Mouse (Mus musculus): ENCODE measurements around the gene Vmn2r31.
"Not testable (repeated sequence)": the region's sequence is repeated elsewhere in the genome, so short reads cannot be mapped to it uniquely, and the experiment has no call there.

The Vmn2r31 gene

DNA sequence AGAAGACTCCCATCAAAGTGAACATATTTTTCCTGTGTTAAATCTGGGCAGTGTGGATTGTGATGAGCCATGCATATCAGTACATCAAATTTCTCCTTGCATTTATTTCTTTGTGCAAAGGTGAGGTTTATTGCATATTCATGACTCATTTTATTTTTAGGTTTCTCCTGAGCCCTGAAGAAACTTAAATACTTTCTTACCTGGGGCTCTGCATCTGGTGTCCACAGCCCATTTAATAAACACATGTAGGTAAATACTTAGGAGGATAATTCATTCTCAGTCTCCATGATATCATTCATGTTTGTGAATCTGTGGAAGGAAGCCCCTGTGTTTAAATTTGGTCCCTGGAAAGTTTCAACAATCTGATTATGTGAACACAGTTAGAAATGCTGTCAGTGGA lies at the start of gene Vmn2r31:
Vmn2r31 (minus strand) TSS at position 101 of the 400 bp plus-strand sequence.
- DNase-seq: not testable (repeated sequence)

DNA sequence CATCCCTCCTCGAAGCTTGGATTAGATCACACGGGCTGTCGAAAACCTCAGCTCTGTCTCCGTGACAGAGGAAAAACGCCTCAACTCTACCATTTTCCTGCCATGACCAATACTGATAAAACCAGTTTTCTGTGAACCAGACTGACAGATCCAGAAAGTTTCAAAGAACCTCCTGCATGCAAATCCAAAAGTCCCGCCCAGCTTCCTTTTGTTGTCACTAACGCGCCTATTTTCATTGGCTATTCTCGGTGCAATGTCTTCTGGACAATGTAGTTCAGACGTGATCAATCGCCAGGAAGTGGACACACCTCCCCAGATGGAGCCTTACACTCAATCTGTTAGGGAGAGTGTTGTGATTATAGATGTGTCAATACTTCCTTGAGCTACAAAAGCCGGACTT lies 25.1 kb downstream of the Vmn2r31 start, which contains the start of gene Gm45783:
Gm45783 (minus strand) TSS at position 143 of the 400 bp plus-strand sequence.
- DNase-seq: peak; percentile 86

DNA sequence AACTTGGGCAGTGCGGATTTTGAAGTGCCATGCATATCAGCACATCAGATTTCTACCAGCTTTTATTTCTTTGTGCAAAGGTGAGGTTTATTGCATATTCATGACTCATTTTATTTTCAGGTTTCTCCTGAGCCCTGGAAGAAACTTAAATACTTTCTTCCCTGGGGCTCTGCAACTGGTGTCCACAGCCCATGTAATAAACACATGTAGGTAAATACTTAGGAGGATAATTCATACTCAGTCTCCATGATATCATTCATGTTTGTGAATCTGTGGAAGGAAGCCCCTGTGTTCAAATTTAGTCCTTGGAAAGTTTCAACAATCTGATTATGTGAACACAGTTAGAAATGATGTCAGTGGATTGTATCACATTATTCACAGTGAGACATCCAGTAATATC lies 62.0 kb downstream of the Vmn2r31 start, which contains the start of gene Vmn2r30:
Vmn2r30 (minus strand) TSS at position 101 of the 400 bp plus-strand sequence.
- not testable (repeated sequence) for DNase-seq

All from heart, adult 11 months (tissue).